Mouse (Mus musculus) olfactory bulb, adult 2 months (tissue): ENCODE results near the gene Golph3l.

ENCODE experiments used
- CTCF ChIP-seq: fragments of 200-500 bp; IDR thresholded peaks from 2 replicates; pipeline ENCODE4 v1.5.1; 2012; ENCODE audit warnings: low read depth, mild to moderate bottlenecking, low read length, moderate library complexity; ENCODE audit not compliant: insufficient read depth
- POLR2A ChIP-seq: fragments of 200-500 bp; IDR thresholded peaks from 2 replicates; pipeline ENCODE4 v1.6.1; 2012; ENCODE audit warnings: mild to moderate bottlenecking, low read depth, low read length, moderate library complexity; ENCODE audit not compliant: insufficient read depth

DNA sequence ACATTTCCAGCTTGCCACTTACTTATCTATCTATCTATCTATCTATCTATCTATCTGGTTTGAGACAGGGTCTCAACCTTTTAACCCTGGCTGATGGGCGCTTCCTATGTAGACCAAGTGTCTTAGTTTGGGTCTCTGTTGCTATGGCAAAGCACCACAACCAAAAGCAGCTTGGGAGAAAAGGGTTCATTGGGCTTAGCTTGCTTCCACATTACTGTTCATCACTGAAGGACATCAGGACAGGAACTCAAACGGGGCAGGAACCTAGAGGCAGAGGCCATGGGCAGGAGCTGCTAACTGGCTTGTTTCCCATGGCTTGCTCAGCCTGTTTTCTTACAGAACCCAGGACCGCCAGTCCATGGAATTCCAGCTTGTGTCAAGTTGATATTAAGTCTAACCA, 68.4 kb downstream of the Golph3l start:
- TF ChIP-seq CTCF (no peak), POLR2A (no peak)
